Mouse (Mus musculus) CD4-positive, CD25-positive, alpha-beta regulatory T cell, adult 2 months (primary cell): ENCODE measurements at regions not wholly inside any gene's neighbourhood (a gene's known extent, or its start where the extent isn't known, plus 50 kb on each side); places are given as distances from the start of the nearest gene placed in this dataset.
"Not testable (repeated sequence)": the region's sequence is repeated elsewhere in the genome, so short reads cannot be mapped to it uniquely, and the experiment has no call there.

ENCODE experiments used
- DNase-seq: peaks from one replicate; pipeline ENCODE4 v3.0.0-alpha.2; 2012; ENCODE audit warnings: low read depth, low spot score

DNA sequence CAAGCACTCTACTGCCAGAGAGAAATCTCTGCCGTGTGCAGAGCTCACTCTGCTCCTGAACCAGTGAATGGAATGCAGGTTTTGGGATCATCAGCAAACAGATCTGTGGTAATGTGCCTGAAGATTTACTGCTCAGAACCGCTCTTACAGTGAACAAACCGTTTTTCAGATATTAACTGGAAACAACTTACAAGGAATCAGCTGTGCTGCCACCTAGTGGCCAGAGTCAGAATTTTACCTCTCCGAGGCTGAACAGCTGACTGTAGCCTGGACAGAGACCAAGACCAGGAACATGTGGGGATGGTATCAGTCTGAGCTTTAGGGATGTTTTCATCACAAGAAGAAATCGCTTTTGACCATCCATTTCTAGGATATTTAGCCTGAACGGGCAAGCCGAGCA lies 65.3 kb downstream of the Gm15023 start:
- DNase-seq = not testable (repeated sequence)

DNA sequence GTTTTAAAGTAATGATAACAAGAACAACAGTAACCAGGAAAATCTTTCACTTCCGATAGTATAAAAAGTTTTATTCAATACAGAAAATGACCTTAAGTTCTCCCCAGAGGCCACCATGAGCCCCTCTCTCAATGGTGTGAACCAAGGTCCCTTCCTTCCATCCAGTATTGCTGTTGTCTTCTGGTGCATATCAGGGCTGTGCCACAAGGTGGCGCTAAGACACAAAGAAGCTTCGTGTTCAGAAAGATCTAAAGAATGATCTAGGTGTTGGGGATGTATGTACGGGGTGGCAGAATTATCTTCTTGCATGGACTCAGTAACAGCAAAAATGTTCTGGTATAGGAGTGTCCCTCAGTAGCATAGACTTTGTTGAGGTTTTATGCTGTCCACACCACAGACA lies 66.6 kb downstream of the Gm15023 start:
- DNase-seq = peak; percentile 52

DNA sequence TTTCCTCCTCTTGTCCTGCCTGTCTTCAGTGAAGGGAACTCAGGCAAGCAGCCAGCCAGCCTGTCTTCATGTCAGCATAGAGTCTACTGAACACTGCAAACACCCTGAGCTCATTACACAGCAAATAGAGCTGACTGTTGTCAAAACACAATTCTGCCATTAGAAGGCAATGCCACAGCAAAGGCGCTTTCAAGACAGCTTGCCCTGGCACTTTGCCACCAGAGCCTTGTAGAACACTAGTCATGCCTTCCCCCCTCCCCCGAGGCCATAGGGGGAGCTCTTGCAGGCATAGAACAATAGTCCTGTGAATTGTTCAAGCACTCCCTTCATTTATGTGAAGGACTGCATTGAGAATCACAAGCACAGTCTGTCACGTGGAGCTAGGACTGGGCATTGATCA lies 75.8 kb downstream of the Gm15023 start:
- DNase-seq = no peak

DNA sequence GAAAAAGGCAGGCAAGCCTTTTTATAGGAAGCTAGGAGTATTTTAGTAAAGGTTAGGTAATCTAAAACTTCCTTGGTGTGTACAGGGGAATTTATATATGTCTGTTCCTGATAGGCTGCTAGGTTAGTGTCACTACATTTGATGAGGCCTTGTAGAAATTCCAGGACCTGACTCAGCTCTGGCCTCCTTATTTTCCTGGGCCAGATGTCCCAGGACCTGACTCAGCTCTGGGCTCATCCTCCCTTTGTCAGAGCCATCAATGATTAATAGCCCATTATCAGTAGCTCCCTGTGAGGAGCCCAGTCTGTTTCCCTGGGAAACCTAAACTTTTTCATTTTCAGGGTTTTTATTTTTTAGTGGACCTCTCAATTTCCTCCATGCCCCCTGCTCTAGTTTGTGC lies 79.3 kb downstream of the Gm15023 start:
- no peak for DNase-seq

DNA sequence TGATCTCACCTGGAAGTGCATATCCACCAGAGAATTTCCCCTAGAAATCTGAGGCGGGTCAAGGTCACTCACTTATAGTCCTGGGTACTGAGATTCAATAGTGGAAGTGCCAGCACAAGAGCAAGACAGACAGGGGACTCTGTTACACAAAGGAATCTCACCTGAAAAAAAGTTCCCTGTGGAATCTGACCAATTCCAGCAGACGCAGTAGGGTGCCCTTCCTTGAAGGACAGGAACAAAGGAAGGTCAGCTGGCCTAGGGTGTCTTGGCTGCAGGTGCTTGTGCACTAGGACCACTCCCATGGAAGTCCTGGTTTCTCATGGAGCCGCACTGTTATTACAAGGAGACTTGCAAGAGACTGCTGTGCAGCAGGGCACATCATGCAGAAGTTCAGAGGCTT lies 81.2 kb downstream of the Gm15023 start:
- DNase-seq = no peak

DNA sequence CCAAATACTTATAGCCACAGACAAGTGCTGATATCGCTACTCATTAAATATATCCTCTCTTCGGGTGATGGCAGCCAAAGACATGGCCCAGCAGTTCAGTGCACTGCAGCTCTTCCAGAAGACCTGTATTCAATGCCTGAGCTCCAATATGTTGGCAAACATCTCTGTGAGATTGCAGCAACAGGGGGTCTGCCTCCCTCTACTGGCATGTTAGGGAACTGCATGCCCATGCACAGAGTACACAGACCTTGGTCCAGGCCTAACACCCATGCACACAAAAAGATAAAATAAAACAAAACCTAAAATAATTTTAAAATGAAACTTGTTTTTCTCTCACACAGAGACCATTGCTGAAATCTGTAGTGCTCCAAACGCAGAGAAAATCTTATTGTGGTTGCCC lies 82.1 kb upstream of the Zmat1 start:
- peak; percentile 64 for DNase-seq

DNA sequence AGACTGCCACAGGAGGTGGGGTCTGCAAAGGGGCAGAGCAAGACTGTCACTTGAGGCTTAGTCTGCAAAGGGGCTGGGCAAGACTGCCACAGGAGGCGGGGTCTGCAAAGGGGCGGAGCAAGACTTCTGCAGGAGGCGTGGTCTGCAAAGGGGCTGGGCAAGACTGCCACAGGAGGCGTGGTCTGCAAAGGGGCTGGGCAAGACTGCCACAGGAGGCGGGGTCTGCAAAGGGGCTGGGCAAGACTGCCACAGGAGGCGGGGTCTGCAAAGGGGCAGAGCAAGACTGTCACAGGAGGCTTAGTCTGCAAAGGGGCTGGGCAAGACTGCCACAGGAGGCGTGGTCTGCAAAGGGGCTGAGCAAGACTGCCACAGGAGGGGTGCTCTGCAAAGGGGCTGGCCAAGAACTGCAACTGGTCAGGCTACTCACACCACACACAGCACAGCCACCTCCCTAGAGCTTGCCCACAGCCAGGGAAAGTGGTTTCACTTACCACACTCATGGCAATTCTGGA lies 78.1 kb upstream of the Zmat1 start:
- DNase-seq = peak; percentile 1

DNA sequence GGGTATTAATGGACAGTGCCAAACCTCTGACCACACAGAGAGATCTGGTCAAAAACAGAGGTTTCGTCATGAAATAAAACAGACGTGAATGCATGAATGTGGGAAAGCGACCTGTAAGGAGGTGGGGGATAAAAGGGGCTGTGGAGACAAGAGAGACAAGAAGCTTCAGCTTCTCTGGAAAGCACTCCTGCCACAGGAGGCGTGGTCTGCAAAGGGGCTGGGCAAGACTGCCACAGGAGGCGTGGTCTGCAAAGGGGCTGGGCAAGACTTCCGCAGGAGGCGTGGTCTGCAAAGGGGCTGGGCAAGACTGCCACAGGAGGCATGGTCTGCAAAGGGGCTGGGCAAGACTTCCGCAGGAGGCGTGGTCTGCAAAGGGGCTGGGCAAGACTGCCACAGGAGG lies 77.6 kb upstream of the Zmat1 start:
- DNase-seq = not testable (repeated sequence)

DNA sequence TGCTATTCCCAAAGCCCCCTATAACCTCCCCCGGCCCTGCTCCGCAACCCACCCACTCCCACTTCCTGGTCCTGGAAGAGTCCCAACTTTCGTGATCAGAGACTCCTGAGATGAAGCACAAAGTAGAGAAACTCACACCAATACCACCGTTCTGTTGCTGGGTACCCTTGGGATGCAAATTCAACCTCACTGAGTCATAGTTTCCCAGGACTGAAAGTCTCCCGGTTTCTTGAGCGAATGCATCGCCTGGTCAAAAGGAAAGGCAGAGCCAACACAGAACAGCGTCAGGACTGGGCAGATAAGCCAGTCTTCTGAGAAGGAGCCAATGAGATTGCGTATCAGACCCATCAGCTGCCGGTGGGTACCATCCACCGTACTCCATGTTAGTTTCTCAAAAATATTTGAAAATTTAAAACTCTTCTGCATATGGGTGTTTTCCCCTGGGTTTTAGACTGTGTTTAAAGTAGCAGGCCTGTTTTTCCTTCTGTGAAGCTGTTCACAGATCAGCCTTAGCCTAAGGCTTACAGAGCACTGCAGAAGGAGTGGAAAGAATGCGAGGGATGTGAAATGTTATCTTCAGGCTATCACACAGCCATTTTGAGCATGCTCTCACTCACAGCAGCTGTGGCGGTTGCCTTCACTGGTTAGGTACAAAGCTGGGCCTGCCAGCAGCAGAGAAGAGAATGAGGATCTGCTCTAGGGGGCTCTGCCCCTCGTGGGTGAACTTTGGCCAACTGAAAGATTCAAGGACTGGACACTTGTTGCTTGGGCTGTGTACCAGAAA lies 77.0 kb upstream of the Zmat1 start:
- DNase-seq = not testable (repeated sequence)

DNA sequence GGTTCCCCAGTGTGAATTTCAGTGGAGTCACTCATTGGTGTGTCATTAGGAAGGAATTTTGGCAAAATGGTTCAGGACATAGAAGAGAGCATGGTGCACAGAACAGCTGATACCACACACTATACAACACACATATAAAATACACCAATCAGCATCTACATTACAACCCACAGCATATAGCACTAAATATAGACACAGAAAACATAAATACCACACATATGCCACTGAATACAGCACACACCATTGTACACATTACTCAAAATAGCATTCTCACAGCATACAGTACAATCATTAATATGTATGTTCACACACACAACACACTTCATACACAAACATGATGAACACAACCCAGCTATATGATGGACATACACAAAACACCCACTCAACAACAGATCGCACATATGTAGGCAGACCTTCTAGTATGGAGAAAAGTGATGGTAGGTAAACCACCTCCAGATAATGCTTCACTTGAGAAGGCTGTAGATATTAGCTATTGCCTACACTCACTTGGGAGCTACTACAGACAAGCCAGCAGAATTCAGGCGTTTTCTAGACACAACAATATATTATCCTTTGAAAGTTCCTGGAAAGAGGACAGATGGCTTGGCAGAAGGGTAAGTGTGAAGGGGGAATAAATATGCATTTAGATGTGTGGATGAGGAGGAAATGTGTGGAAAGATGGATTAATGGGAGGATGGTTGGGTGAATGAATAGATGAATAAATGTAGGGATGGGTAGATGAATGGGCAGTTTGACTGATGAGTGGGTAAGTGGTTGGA lies 71.6 kb upstream of the Zmat1 start:
- DNase-seq = no peak

DNA sequence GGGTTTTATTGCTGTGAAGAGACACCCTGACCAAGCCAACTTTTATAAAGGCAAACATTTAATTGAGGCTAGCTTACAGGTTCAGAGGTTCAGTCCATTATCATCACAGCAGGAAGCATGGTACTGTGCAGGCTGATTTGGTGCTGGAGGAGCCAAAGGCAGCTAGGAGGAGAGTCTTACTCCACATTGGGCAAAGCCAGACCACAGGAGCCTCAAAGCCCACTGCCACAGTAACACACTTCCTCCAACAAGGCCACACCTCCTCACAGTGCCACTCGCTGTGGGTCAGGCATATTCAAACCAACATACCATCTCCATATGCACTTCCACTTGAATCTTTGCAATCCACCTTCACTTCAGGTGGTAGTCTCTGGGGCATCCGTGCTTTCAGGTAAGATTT lies 70.4 kb upstream of the Zmat1 start:
- no peak for DNase-seq

DNA sequence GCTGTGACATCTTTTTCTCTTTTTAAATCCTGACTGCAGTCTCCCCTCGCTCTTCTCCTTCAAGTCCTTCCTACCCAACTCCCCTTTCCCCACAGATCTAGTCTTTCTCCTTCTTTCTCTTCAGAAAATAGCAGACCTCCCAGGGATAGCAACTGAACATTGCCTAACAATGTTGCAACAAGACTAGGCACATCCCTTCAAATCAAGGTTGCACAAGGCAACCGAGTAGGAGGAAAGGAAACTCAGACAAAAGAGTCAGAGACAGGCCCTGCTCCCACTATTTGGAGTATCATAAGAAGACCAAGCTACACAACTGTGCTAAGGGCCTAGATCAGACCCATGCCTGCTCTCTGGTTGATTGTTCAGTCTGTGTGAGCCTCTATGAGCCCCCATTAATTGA lies 66.9 kb upstream of the Zmat1 start:
- no peak for DNase-seq

DNA sequence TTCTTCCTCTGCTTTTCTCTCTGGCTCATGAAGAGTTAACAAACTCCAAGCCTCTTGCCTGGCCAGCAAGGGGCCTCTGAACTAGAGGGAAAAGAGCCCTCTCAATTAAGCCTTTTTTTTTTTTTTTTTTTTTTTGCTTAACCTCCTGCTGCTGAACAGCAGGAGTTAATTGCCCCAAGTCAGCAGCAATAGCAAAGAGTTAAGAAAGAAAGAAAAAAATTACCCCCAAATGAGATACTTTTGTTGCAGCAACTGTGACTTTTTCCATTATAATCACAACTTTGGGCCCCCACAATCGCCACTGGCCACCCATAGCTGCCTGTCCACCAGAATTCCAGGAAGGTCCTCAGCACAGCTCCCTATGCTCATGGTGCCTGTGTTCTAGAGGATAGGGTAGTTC lies 60.4 kb upstream of the Zmat1 start:
- no peak for DNase-seq

DNA sequence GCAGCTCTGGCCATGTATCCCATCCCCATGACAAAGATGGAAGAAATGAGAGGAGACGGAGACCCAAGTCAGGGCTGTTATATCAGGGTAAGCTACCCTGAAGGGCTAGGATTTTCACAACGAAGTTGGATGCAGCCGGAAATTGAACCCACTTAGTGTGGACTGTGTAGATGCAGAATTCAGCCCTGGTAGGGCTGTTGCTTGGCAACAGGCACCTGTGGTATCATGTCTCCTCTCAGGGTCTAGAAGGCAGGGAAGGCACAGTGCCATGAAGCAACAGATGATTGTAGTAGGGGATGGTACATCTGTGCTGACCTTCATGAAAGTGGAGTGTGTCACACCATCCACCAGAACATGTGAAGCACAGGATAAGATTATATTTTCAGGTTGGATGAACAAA lies 51.2 kb upstream of the Zmat1 start:
- no peak for DNase-seq

DNA sequence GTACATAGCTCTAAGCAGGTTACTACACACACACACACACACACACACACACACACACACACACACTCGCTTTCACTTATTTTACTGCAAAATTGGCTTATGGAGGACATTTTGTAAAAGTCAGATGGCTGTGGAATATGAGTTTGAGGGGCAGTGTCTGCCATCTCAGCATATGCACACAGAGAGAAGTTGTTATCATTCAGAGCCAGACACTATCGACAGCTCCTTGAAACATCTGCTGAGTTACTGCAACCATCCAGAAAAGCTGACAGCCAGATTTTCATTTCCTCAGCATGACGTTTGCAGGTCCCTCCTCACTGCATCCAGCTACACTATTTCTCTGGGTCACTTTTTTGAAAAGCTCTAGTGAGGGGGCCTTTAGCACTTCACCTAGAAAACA lies 49.9 kb upstream of the Zmat1 start:
- no peak for DNase-seq
